Mouse (Mus musculus) heart, adult 2 months (tissue): Measurements from ENCODE around the gene Pld3. TPM values are rescaled to one million over a fixed set of nuclear protein-coding genes. Genes with fewer than 3 reads are reported as not detected.
"Not testable (repeated sequence)": the region's sequence is repeated elsewhere in the genome, so short reads cannot be mapped to it uniquely, and the experiment has no call there.

Experiments used
- DNase-seq, 2 experiments: peaks; one replicate each; pipeline ENCODE4 v3.0.0; 2021
- H3K27ac ChIP-seq: fragments of 200-600 bp; 2 replicates; pipeline ENCODE4 v1.8.1; 2022
- H3K27me3 ChIP-seq: fragments of 200-500 bp; 2 replicates; pipeline ENCODE4 v1.6.1; 2012; ENCODE audit warnings: mild to moderate bottlenecking, low read length, inconsistent platforms, mixed read lengths; ENCODE audit not compliant: control insufficient read depth, insufficient read depth
- H3K36me3 ChIP-seq: fragments of 200-500 bp; 2 replicates; pipeline ENCODE4 v1.6.1; 2012; ENCODE audit warnings: low read length, inconsistent platforms; ENCODE audit not compliant: control insufficient read depth, insufficient read depth
- H3K4me1 ChIP-seq: fragments of 200-500 bp; 2 replicates; pipeline ENCODE4 v1.6.1; 2011; ENCODE audit warnings: low read length; ENCODE audit not compliant: control insufficient read depth, insufficient read depth
- H3K4me3 ChIP-seq: fragments of 200-600 bp; 2 replicates; pipeline ENCODE4 v1.8.1; 2022
- H3K79me2 ChIP-seq: fragments of 200-500 bp; replicated peaks from 2 replicates; pipeline ENCODE4 v1.6.1; 2012; ENCODE audit warnings: mild to moderate bottlenecking, inconsistent platforms, low read length, moderate library complexity, mixed read lengths; ENCODE audit not compliant: control insufficient read depth, insufficient read depth
- H3K9ac ChIP-seq: fragments of 200-500 bp; 2 replicates; pipeline ENCODE4 v1.6.1; 2012; ENCODE audit warnings: low read depth, mild to moderate bottlenecking, control low read depth, inconsistent platforms, low read length, mixed read lengths
- CTCF ChIP-seq: fragments of 200-600 bp; IDR thresholded peaks from 2 replicates; pipeline ENCODE4 v1.8.1; 2022; ENCODE audit warnings: antibody characterized with exemption, mild to moderate bottlenecking, moderate library complexity
- EP300 ChIP-seq: fragments of 200-500 bp; IDR thresholded peaks from 2 replicates; pipeline ENCODE4 v1.6.1; 2011; ENCODE audit warnings: low read depth, low read length, control low read depth; ENCODE audit not compliant: insufficient read depth
- POLR2A ChIP-seq: fragments of 200-500 bp; IDR thresholded peaks from 2 replicates; pipeline ENCODE4 v1.6.1; 2011; ENCODE audit warnings: mild to moderate bottlenecking, low read depth, low read length, control low read depth; ENCODE audit not compliant: insufficient read depth
- WGBS: fragments of 180-500 bp; shearing (Covaris S2); methylation state at CpG from one replicate; pipeline ENCODE4 v1.1.7; 2018; 5-methylcytosine and 5-hydroxymethylcytosine counted together
- intact Hi-C: fragments of 180-260 bp; cut with DNase I; formaldehyde crosslinking; loops from one replicate; pipeline ENCODE4 v1.15.1; 2025
- polyA plus RNA-seq: library from polyadenylated mRNA; depleted of rRNA; stranded (reverse); fragments of >200 nt; gene quantifications from 2 replicates; pipeline ENCODE4 v1.2.3, GENCODE M21; 2012
- total RNA-seq, 2 experiments: library from RNA; stranded (reverse); gene quantifications; 2 replicates each; pipeline ENCODE4 v1.2.3; 2021

The Pld3 gene
- total and polyA plus RNA-seq, 3 experiments, result 22.9 to 68.1 (median 30.6) TPM

DNA sequence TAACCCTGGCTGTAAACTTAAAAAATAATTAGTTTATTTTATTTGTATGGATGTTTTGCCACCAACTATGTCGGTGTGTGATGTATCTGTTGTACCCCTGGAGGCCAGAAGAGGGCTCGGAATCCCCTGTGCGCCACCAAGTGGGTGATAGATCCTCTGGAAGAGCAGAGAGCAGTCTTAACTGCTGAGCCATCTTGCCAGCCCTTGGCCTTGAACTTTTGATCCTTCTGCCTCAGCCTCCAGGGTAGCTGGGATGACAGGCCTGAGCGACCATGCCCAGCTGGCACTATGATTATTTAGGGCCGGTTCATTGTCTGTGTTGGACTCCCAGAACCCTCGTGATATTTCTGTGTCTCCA lies 44.4 kb downstream of the Pld3 start:
- intact Hi-C loops, result loop anchor here (1.0 to 5.0 kb wide), 4 partner anchors 18 to 84 kb away; partner anchors contain the start of gene Akt2
- Histone ChIP-seq H3K4me1 (peaks cover 2% of the 10 kb centered on the region; the same call in 1 of the 2 replicates), H3K27me3 (no peaks in the 10 kb centered on the region), H3K79me2 (no peaks in the 10 kb centered on the region), H3K36me3 (no peaks in the 10 kb centered on the region), H3K4me3 (peak overlapping the region; percentile 64), H3K9ac (no peak overlapping the region), H3K27ac (peak overlapping the region; percentile 91)
- peak; percentile 52; the same call in 1 of the 2 replicates for TF ChIP-seq EP300
- no peak for TF ChIP-seq POLR2A
- peak; percentile 87 for TF ChIP-seq CTCF
- 17% methylated on average over 6 of the region's 6 CpGs for WGBS
- peak; percentile 59 to 72 for DNase-seq

DNA sequence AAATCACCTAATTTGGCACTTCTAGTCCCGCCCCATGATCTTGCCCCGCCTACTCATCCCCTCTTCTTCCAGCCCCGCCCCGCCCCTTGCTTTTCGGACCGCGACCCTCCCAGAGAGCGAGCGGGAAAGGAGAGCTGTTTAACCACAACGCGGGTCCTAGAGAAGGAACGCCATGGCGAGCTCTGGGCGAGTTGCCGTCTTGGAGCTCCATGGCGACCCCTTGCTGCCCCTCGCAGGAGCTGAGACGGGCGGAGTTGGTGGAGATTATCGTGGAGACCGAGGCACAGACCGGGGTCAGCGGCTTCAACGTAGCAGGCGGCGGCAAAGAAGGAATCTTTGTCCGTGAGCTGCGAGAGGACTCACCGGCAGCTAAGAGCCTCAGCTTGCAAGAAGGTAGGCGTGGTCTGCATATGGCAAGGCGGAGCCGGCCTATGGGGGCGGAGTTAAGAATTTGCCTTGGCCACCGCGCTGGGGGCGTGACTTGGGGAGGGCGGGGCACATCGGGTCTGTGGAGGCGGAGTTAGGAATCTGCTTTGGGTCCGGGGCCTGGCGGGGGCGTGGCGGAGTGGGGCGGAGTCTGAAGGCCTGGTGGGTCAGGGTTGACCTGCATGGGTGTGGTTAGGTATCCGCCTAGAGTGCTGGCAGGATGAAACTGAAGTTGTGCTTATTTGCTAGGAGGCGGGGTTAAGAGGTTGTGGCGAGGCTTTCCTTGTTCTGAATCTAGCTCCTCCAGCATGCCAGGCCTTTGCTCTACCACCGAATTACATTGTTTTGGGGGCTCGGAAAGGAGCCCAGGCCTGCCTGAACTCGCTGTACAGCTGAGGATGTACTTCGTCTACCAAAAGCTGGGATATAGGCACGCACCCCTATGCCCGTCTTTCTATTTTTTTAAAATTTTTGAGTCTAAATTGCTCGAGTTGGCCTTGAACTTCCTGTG lies 45.0 kb downstream of the Pld3 start:
- TF ChIP-seq POLR2A (peak; percentile 92), EP300 (no peak), CTCF (peak; percentile 32)
- H3K4me1 ChIP-seq, result peaks cover 2% of the 10 kb centered on the region; the same call in 1 of the 2 replicates
- peak overlapping the region; percentile 91 for H3K27ac ChIP-seq
- under 1% methylated on average over 54 of the region's 54 CpGs for WGBS
- peak; percentile 97 to 98 for DNase-seq
- H3K4me3 ChIP-seq, result peak overlapping the region; percentile 64
- intact Hi-C loops, result loop anchor here (2.0 to 5.0 kb wide), 3 partner anchors 17 to 84 kb away; partner anchors contain the start of gene Akt2
- H3K36me3 ChIP-seq, result no peaks in the 10 kb centered on the region
- H3K27me3 ChIP-seq, result no peaks in the 10 kb centered on the region
- peak overlapping the region; percentile 65 for H3K9ac ChIP-seq
- H3K79me2 ChIP-seq, result no peaks in the 10 kb centered on the region

GRCm38 (mm10) chr7:27506765-27507370 lies 46.1 kb downstream of the Pld3 start:
- no peak for TF ChIP-seq POLR2A
- TF ChIP-seq CTCF, result no peak
- TF ChIP-seq EP300, result no peak
- intact Hi-C loops, result loop anchor here (5.0 kb wide), 1 partner anchor 85 kb away; the partner anchor contains the start of gene Akt2
- H3K79me2 ChIP-seq, result no peaks in the 10 kb centered on the region
- H3K9ac ChIP-seq, result no peak overlapping the region
- no peaks in the 10 kb centered on the region for H3K36me3 ChIP-seq
- DNase-seq, result no peak
- H3K27ac ChIP-seq, result peak overlapping the region; percentile 91
- peaks cover 2% of the 10 kb centered on the region for H3K4me1 ChIP-seq
- no peaks in the 10 kb centered on the region for H3K27me3 ChIP-seq
- H3K4me3 ChIP-seq, result no peak overlapping the region
- 35% methylated on average over 9 of the region's 9 CpGs for WGBS

GRCm38 (mm10) chr7:27501620-27502019 lies 51.4 kb downstream of the Pld3 start:
- DNase-seq, result peak; percentile 47 to 64
- 19% methylated on average over 4 of the region's 4 CpGs for WGBS
- intact Hi-C loops, result loop anchor here (1.0 kb wide), 1 partner anchor 11 kb away; no protein-coding TSS in a partner anchor
- TF ChIP-seq CTCF, result no peak
- peak; percentile 79 for TF ChIP-seq EP300
- Histone ChIP-seq H3K9ac (no peak overlapping the region), H3K4me1 (peaks cover 4% of the 10 kb centered on the region), H3K4me3 (no peak overlapping the region), H3K79me2 (no peaks in the 10 kb centered on the region), H3K36me3 (no peaks in the 10 kb centered on the region), H3K27me3 (no peaks in the 10 kb centered on the region), H3K27ac (peak overlapping the region; percentile 69)

DNA sequence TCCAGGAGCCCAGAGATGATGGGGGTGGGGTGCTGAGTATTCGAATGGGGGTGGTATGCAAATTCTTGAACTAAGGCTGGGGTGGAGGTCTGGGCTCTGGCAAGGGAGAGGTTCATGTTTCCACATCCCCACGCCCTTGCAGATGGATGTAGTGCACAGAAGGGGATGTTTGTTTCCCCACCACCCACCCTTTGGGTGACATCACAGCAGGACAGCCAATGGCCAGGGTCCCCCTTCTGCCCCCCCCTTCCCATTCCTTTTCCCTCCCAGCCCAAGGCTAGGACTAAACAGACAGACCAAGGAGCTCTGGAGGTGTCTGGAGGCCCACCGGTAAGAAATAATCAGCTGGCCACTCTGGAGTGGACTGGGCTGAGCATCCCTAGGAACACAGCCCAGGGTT lies 54.0 kb downstream of the Pld3 start, which contains the start of gene Prx:
Prx (plus strand) TSS at position 289 of the 400 bp plus-strand sequence.
- Histone ChIP-seq H3K9ac (no peak within 1 kb of the TSS), H3K27ac (no peak within 1 kb of the TSS)
- TF ChIP-seq POLR2A (no peak), CTCF (no peak)

DNA sequence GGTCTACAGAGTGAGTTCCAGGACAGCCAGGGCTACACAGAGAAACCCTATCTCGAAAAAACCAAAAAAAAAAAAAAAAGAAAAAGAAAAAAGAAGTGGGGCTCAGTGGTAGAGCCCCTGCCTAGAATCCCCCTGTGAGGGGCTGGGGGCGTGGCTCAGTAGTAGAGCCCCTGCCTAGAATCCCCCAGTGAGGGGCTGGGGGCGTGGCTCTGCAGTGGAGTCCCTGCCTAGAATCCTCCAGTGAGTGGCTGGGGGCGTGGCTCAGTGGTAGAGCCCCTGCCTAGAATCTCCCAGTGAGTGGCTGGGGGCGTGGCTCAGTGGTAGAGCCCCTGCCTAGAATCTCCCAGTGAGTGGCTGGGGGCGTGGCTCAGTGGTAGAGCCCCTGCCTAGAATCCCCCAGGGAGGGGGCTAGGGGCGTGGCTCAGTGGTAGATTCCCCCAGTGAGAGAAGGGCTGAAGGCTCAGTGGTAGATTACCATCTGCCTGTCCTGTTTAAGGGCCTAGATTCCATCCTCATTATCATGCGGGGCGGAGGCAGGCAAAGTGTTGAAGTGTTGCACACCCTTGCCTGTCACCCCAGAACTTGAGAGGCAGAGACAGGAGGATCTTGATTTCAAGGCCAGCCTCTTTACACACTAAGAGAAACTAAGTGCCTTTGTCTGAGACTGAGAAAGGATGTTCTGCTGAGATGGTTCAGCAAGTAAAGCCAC lies 58.2 kb downstream of the Pld3 start:
- peaks cover 12% of the 10 kb centered on the region for H3K4me1 ChIP-seq
- WGBS, result 93% methylated on average over 9 of the region's 9 CpGs
- not testable (repeated sequence) for H3K36me3 ChIP-seq, DNase-seq, H3K27ac ChIP-seq, H3K79me2 ChIP-seq, H3K27me3 ChIP-seq, H3K4me3 ChIP-seq, H3K9ac ChIP-seq
- intact Hi-C loops, result loop anchor here (5.0 kb wide), 2 partner anchors 163 to 307 kb away; no protein-coding TSS in a partner anchor

More for the DNA sequence above, 54.0 kb downstream of the Pld3 start, which contains the start of gene Prx:
- intact Hi-C loops, result no loop called here
- H3K27me3 ChIP-seq, result no peaks in the 10 kb centered on the region
- H3K4me1 ChIP-seq, result peaks cover 4% of the 10 kb centered on the region
- H3K79me2 ChIP-seq, result no peaks in the 10 kb centered on the region
- no peaks in the 10 kb centered on the region for H3K36me3 ChIP-seq
- 62% methylated on average over 3 of the region's 3 CpGs for WGBS
- no peak for DNase-seq
- no peak within 1 kb of the TSS for H3K4me3 ChIP-seq
